Mouse (Mus musculus): ENCODE measurements at regions not wholly inside any gene's neighbourhood (a gene's known extent, or its start where the extent isn't known, plus 50 kb on each side); places are given as distances from the start of the nearest gene placed in this dataset.

- H3K27me3 ChIP-seq (ENCODE audit: insufficient read depth, low read length), result no peaks in the 10 kb centered on the region
- H3K4me1 ChIP-seq (replicated peaks; ENCODE audit: low read depth, low read length), result no peaks in the 10 kb centered on the region
- no peak for TF ChIP-seq CTCF (conservative IDR thresholded peaks at IDR 0.05; ENCODE audit: low read length)
- no peak for TF ChIP-seq NANOG (IDR thresholded peaks at IDR 0.05; ENCODE audit: borderline replicate concordance, low read length)
- TF ChIP-seq POU5F1 (IDR thresholded peaks at IDR 0.05; ENCODE audit: borderline replicate concordance, low read length), result no peak
- H3K36me3 ChIP-seq (ENCODE audit: insufficient read depth, low read length), result no peaks in the 10 kb centered on the region
- no peaks in the 10 kb centered on the region for H3K9me3 ChIP-seq (ENCODE audit: low read length)
- H3K4me3 ChIP-seq (replicated peaks; ENCODE audit: low read length), result no peak overlapping the region
Measured at GRCm38 (mm10) chr5:50145458-50146083, 86.8 kb upstream of the Adgra3 start.

- Histone ChIP-seq H3K9me3 (ENCODE audit: low read length) (no peaks in the 10 kb centered on the region), H3K36me3 (ENCODE audit: insufficient read depth, low read length) (no peaks in the 10 kb centered on the region), H3K4me3 (replicated peaks; ENCODE audit: low read length) (no peak overlapping the region), H3K27me3 (ENCODE audit: insufficient read depth, low read length) (no peaks in the 10 kb centered on the region), H3K4me1 (replicated peaks; ENCODE audit: low read depth, low read length) (peaks cover 7% of the 10 kb centered on the region)
- no peak for TF ChIP-seq POU5F1 (IDR thresholded peaks at IDR 0.05; ENCODE audit: borderline replicate concordance, low read length)
- no peak for TF ChIP-seq NANOG (IDR thresholded peaks at IDR 0.05; ENCODE audit: borderline replicate concordance, low read length)
- no peak for TF ChIP-seq CTCF (conservative IDR thresholded peaks at IDR 0.05; ENCODE audit: low read length)
Measured at GRCm38 (mm10) chr5:50130202-50130601, 71.4 kb upstream of the Adgra3 start.

- TF ChIP-seq NANOG (IDR thresholded peaks at IDR 0.05; ENCODE audit: borderline replicate concordance, low read length) (no peak), POU5F1 (IDR thresholded peaks at IDR 0.05; ENCODE audit: borderline replicate concordance, low read length) (no peak), CTCF (conservative IDR thresholded peaks at IDR 0.05; ENCODE audit: low read length) (no peak)
- H3K4me3 ChIP-seq (replicated peaks; ENCODE audit: low read length), result no peak overlapping the region
- peaks cover 18% of the 10 kb centered on the region for H3K4me1 ChIP-seq (replicated peaks; ENCODE audit: low read depth, low read length)
- peaks cover 10% of the 10 kb centered on the region for H3K36me3 ChIP-seq (ENCODE audit: insufficient read depth, low read length)
- H3K27me3 ChIP-seq (ENCODE audit: insufficient read depth, low read length), result no peaks in the 10 kb centered on the region
- H3K9me3 ChIP-seq (ENCODE audit: low read length), result peaks cover 11% of the 10 kb centered on the region
Measured at GRCm38 (mm10) chr5:50128972-50129371, 70.2 kb upstream of the Adgra3 start.

GRCm38 (mm10) chr5:50126594-50126993 is 67.8 kb upstream of the Adgra3 start:
- Histone ChIP-seq H3K4me3 (replicated peaks; ENCODE audit: low read length) (no peak overlapping the region), H3K36me3 (ENCODE audit: insufficient read depth, low read length) (peaks cover 10% of the 10 kb centered on the region), H3K9me3 (ENCODE audit: low read length) (peaks cover 11% of the 10 kb centered on the region), H3K4me1 (replicated peaks; ENCODE audit: low read depth, low read length) (peaks cover 35% of the 10 kb centered on the region), H3K27me3 (ENCODE audit: insufficient read depth, low read length) (no peaks in the 10 kb centered on the region)
- TF ChIP-seq NANOG (IDR thresholded peaks at IDR 0.05; ENCODE audit: borderline replicate concordance, low read length), result no peak
- TF ChIP-seq CTCF (conservative IDR thresholded peaks at IDR 0.05; ENCODE audit: low read length), result no peak
- no peak for TF ChIP-seq POU5F1 (IDR thresholded peaks at IDR 0.05; ENCODE audit: borderline replicate concordance, low read length)

GRCm38 (mm10) chr5:50126177-50126576 is 67.4 kb upstream of the Adgra3 start:
- Histone ChIP-seq H3K9me3 (ENCODE audit: low read length) (peaks cover 11% of the 10 kb centered on the region), H3K4me3 (replicated peaks; ENCODE audit: low read length) (no peak overlapping the region), H3K27me3 (ENCODE audit: insufficient read depth, low read length) (no peaks in the 10 kb centered on the region), H3K4me1 (replicated peaks; ENCODE audit: low read depth, low read length) (peaks cover 39% of the 10 kb centered on the region), H3K36me3 (ENCODE audit: insufficient read depth, low read length) (peaks cover 10% of the 10 kb centered on the region)
- TF ChIP-seq CTCF (conservative IDR thresholded peaks at IDR 0.05; ENCODE audit: low read length) (no peak), POU5F1 (IDR thresholded peaks at IDR 0.05; ENCODE audit: borderline replicate concordance, low read length) (no peak), NANOG (IDR thresholded peaks at IDR 0.05; ENCODE audit: borderline replicate concordance, low read length) (no peak)

DNA sequence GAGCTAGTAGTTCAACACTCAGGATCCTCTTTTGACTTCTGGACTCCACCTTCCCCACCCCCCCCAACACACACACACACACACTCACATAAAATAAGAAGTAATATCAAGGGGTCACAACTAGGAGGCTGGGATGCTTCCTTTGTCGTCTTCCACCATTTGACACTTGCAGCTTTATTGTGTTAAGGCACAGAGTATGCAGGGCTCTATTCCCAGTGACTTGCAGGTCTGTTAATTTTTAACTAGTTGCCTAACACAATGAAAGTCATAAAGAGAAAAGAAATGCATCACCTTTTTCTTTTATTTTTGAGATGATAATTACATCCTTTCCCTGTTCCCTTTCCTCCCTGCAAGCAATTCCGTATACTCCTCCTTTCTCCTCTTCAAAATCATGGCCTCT is 66.9 kb upstream of the Adgra3 start:
- no peaks in the 10 kb centered on the region for H3K27me3 ChIP-seq (ENCODE audit: insufficient read depth, low read length)
- peaks cover 11% of the 10 kb centered on the region for H3K9me3 ChIP-seq (ENCODE audit: low read length)
- TF ChIP-seq CTCF (conservative IDR thresholded peaks at IDR 0.05; ENCODE audit: low read length) (no peak), POU5F1 (IDR thresholded peaks at IDR 0.05; ENCODE audit: borderline replicate concordance, low read length) (no peak), NANOG (IDR thresholded peaks at IDR 0.05; ENCODE audit: borderline replicate concordance, low read length) (no peak)
- peaks cover 41% of the 10 kb centered on the region for H3K4me1 ChIP-seq (replicated peaks; ENCODE audit: low read depth, low read length)
- H3K36me3 ChIP-seq (ENCODE audit: insufficient read depth, low read length), result peaks cover 10% of the 10 kb centered on the region
- H3K4me3 ChIP-seq (replicated peaks; ENCODE audit: low read length), result no peak overlapping the region

DNA sequence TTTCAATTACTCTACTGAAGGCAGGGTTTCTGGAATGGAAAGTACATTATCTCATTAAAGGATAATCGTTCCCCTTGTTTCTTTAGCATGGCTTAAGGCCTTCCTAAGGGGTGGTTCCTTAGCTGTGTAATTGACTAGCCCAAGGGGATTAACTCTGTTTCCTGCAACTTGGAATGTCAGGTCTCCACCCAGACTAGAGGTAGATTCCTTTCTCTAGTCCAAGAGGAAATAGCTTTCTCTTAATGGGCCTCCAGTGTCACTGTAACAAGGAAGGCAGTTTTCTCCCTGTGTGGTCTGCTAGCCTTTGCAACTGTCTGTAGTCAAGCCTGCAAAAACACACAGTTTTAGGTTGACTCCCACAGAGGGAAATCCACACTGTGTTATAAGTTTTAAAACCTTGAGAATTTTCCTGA is 64.0 kb upstream of the Adgra3 start:
- peaks cover 39% of the 10 kb centered on the region for H3K9me3 ChIP-seq (ENCODE audit: low read length)
- no peaks in the 10 kb centered on the region for H3K27me3 ChIP-seq (ENCODE audit: insufficient read depth, low read length)
- peaks cover 36% of the 10 kb centered on the region for H3K4me1 ChIP-seq (replicated peaks; ENCODE audit: low read depth, low read length)
- no peak overlapping the region for H3K4me3 ChIP-seq (replicated peaks; ENCODE audit: low read length)
- TF ChIP-seq POU5F1 (IDR thresholded peaks at IDR 0.05; ENCODE audit: borderline replicate concordance, low read length) (no peak), NANOG (IDR thresholded peaks at IDR 0.05; ENCODE audit: borderline replicate concordance, low read length) (peak; percentile 95)
- H3K36me3 ChIP-seq (ENCODE audit: insufficient read depth, low read length), result peaks cover 18% of the 10 kb centered on the region

- Histone ChIP-seq H3K4me1 (replicated peaks; ENCODE audit: low read depth, low read length) (peaks cover 32% of the 10 kb centered on the region), H3K36me3 (ENCODE audit: insufficient read depth, low read length) (peaks cover 17% of the 10 kb centered on the region), H3K9me3 (ENCODE audit: low read length) (peaks cover 50% of the 10 kb centered on the region), H3K4me3 (replicated peaks; ENCODE audit: low read length) (no peak overlapping the region), H3K27me3 (ENCODE audit: insufficient read depth, low read length) (no peaks in the 10 kb centered on the region)
- TF ChIP-seq NANOG (IDR thresholded peaks at IDR 0.05; ENCODE audit: borderline replicate concordance, low read length) (no peak), CTCF (conservative IDR thresholded peaks at IDR 0.05; ENCODE audit: low read length) (no peak), POU5F1 (IDR thresholded peaks at IDR 0.05; ENCODE audit: borderline replicate concordance, low read length) (no peak)
Measured at GRCm38 (mm10) chr5:50119860-50120259, 61.1 kb upstream of the Adgra3 start.
